Mouse (Mus musculus) layer of hippocampus, postnatal 25 days (tissue): ENCODE measurements at regions not wholly inside any gene's neighbourhood (a gene's known extent, or its start where the extent isn't known, plus 50 kb on each side); places are given as distances from the start of the nearest gene placed in this dataset.

Experiments used
- DNase-seq, 2 experiments: peaks; one replicate each; pipeline ENCODE4 v3.0.0; 2022; ENCODE audit warnings: mixed read lengths in 2 of 2, low spot score in 1 of 2; ENCODE audit errors: extremely low spot score in 1 of 2

DNA sequence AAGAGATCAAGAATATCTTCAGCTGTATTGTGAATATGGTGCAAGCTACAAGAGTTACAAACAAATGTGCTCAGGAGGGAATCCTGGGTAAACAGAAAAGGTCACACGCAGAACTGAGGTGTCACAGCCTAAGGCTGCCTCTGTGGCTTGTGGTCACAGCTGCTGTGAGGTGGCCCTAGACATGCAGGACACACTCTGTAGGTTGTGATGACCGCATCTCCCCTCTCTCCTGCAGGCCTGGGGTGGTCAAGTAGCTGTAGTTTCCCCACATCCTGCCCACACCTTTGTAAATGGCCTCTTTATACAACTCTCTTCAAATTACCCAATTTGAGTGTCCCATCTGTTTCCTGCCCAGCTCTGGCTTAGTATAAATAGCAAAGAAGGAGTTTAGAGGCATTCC, 75.6 kb upstream of the Ppm1b start:
- no peak for DNase-seq

GRCm38 (mm10) chr17:84888525-84888924, 68.0 kb upstream of the Ppm1b start:
- DNase-seq, result no peak

GRCm38 (mm10) chr17:84890871-84891599, 65.5 kb upstream of the Ppm1b start:
- DNase-seq, result peak in 1 of 2 experiments; percentile 15

DNA sequence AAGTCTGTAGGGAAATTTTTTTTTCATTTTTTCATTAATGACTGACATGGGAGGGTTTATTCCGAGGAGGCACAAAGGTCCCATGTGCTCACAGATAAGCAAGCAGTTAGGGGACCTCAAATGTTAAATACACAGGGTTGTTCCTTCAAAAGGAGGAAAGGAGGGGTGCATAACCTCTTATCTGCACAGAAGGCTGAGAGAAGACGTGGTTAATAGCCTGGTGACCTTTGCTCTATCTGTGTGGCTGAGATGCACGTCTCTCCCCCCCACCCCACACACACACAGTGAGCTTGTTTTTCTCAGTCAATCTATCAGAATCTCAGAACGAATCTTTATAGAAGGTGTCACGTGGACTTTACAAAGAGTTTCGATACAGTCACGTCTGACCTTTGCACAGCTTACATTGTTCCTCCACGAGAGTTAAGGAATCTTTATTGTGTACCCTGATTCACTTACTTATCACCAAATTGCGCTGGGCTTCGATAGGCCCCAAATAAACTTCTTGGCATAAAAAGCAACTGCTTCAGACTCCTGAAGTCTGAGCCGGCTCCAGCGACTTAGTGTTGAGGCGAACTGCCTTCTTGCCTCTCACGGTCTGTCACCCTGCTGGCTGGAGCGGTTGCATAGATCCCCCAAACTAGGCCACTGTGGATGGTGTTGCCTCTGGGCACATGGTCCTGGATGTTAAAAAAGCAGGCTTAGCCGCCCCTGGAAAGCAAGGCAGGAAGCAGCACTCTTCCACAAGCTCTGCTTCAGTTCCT, 63.1 kb upstream of the Ppm1b start:
- no peak for DNase-seq

DNA sequence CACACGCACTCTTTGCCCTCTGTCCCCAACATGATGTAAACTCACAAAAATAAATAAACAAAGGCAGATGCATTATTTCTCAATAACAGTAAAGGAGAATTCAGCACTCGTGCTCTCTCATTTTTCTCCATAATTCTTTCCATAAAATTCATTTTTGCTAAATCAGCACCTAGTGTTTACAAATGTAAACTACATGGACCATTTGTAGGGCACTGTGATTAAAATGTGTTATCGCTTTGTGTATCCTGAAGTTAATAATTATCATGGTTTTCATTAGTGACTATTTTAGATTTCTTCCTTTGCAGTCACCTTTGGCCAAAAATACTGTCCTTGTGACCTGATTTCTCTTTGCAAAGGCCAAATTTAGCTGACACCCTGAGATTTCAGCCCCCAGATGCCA, 61.0 kb upstream of the Ppm1b start:
- DNase-seq, result no peak

- DNase-seq, result no peak
Observed at GRCm38 (mm10) chr17:84896572-84896971, 60.0 kb upstream of the Ppm1b start.

GRCm38 (mm10) chr17:84898407-84898806, 58.1 kb upstream of the Ppm1b start:
- no peak for DNase-seq

DNA sequence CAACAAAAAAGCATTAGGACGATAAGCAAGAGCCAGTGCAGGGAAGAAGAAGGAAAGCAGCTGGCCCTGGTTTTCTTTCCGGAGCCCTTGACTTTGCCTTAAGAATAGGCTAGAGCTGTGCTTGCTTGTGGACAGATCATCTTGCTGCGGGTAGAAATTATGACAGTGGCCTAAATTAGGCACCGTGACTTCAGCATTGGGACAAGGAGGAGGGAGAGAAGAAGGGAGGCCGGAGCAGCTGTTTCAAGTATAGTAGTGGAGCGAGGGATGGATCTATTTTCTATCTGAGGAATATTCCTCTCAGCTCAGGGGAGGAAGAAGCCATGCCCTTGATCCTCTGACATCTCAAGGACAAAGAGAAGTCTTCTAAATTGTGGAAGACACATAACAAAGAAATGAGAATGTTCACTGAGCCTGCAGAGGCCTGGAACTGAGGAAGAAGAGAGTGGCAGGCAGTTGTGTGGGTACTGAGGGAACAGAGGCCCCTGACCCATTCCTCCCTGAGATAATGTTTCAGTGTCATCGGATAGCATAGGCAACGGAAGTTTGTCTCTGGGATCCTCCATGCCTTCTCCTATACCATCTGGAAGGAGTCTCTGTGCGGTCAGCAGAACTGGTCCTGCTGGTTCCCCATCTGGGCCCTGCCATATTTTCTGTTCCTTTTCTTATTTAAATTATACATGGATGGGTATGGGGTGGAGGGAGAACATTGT, 52.8 kb upstream of the Ppm1b start:
- no peak for DNase-seq
